Mouse (Mus musculus) midbrain, embryonic 13.5 days (tissue): ENCODE measurements around the gene Tdgf1. TPM values are rescaled to one million over a fixed set of nuclear protein-coding genes. Genes with fewer than 3 reads are reported as not detected.

Experiments used
- ATAC-seq: fragments of 200-750 bp; cut with Nextera tagmentation; 2 replicates; pipeline ENCODE4 v1.8.0; 2017; ENCODE audit warnings: mild to moderate bottlenecking, moderate TSS enrichment, moderate library complexity
- H3K27ac ChIP-seq: fragments of 300-500 bp; sonication (generic); 2 replicates; pipeline ENCODE4 v1.5.1; 2015; ENCODE audit warnings: inconsistent platforms, mild to moderate bottlenecking, moderate library complexity
- H3K27me3 ChIP-seq: fragments of 300-500 bp; sonication (generic); 2 replicates; pipeline ENCODE4 v1.6.1; 2015; ENCODE audit warnings: mild to moderate bottlenecking, inconsistent platforms
- H3K36me3 ChIP-seq: fragments of 300-500 bp; sonication (generic); 2 replicates; pipeline ENCODE4 v1.6.1; 2015; ENCODE audit warnings: mild to moderate bottlenecking, inconsistent platforms
- H3K4me1 ChIP-seq: fragments of 300-500 bp; sonication (generic); replicated peaks from 2 replicates; pipeline ENCODE4 v1.6.1; 2015; ENCODE audit warnings: inconsistent platforms
- H3K4me2 ChIP-seq: fragments of 300-500 bp; sonication (generic); replicated peaks from 2 replicates; pipeline ENCODE4 v1.6.1; 2015; ENCODE audit warnings: moderate library complexity, mild to moderate bottlenecking, inconsistent platforms
- H3K4me3 ChIP-seq: fragments of 300-500 bp; sonication (generic); replicated peaks from 2 replicates; pipeline ENCODE4 v1.5.1; 2015; ENCODE audit warnings: mild to moderate bottlenecking, inconsistent platforms
- H3K9ac ChIP-seq: fragments of 300-500 bp; sonication (generic); replicated peaks from 2 replicates; pipeline ENCODE4 v1.6.1; 2015; ENCODE audit warnings: mild to moderate bottlenecking, inconsistent platforms
- H3K9me3 ChIP-seq: fragments of 300-500 bp; sonication (generic); 2 replicates; pipeline ENCODE4 v1.6.1; 2016; ENCODE audit warnings: mild to moderate bottlenecking, inconsistent platforms
- WGBS: fragments of 180-500 bp; shearing (Covaris S2); methylation state at CpG from one replicate; pipeline ENCODE4 v1.1.7; 2015; 5-methylcytosine and 5-hydroxymethylcytosine counted together
- polyA plus RNA-seq: library from polyadenylated mRNA; unstranded; fragments of >200 nt; fragmentation: Nextera tagmentation; extraction: Ambion mirVana; gene quantifications from 2 replicates; pipeline ENCODE4 v1.2.1, GENCODE M21; 2015

Tdgf1 gene
- polyA plus RNA-seq, 1 experiment from 2014 or later, result not detected

DNA sequence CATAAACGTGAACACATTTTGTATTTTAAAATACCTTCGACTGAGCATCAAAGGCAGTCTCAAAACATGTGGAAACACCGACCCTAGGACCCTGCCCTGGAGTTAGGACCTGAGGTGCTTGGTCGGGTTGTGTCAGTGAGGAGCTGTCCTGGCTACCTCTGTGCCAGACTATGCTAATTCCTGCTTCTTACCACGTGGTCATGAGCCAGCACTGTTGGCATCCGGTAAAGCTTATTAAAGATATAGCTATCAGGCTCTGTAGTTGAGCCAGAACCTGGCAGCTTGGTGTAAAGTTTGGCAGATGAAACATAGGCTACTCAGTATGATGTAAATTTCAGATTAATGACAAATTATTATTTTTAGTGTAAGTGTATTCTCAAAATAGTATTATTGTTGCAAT lies 6.4 kb upstream of the Tdgf1 start:
- 60% methylated on average over 6 of the region's 6 CpGs for WGBS
- Histone ChIP-seq H3K4me1 (peaks cover 16% of the 10 kb centered on the region), H3K4me2 (no peak overlapping the region), H3K27ac (no peak overlapping the region), H3K9ac (no peak overlapping the region), H3K36me3 (no peaks in the 10 kb centered on the region), H3K27me3 (peaks cover 26% of the 10 kb centered on the region), H3K4me3 (no peak overlapping the region), H3K9me3 (no peaks in the 10 kb centered on the region)
- ATAC-seq, result no peak

DNA sequence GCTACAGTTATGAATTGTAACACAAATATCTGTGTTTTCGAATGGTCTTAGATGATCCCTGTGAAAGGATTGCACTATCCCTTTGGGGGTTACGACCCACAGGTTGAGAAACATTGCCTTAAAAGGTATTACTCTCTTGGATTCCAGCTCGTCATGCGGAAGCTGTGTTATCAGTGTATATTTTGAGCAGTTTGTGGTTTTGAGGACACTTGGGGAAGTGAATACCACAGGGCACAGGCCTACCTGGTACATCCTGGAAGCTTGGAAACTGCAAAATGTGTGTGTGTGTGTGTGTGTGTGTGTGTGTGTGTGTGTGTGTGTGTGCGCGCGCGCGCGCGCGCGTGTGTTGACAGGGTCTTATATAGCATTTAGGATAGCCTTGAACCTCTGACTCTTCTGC lies 5.9 kb upstream of the Tdgf1 start:
- Histone ChIP-seq H3K4me3 (no peak overlapping the region), H3K4me2 (no peak overlapping the region), H3K4me1 (peaks cover 22% of the 10 kb centered on the region), H3K9me3 (no peaks in the 10 kb centered on the region), H3K9ac (no peak overlapping the region), H3K27me3 (peaks cover 31% of the 10 kb centered on the region), H3K27ac (no peak overlapping the region), H3K36me3 (no peaks in the 10 kb centered on the region)
- ATAC-seq, result no peak
- WGBS, result 89% methylated on average over 13 of the region's 13 CpGs

DNA sequence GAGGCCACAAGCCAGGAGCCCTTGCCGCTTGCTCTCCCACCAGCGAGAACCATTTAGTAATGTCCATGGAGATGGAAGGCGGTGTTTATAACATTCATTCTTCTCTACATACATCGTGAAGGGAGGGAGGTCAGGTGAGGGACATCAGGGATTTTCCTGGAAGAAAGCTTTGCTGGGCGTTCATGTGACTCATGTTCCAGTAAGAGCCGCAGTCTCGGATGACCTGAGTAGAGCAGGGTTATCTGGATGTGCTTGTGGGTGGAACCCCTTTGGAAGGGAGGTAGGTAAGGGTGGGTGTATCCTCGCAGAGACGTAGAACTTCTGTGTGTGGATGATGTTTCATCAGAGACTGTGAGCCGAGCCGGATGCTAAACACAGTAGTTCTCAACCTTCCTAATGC lies 5.4 kb upstream of the Tdgf1 start, which contains the start of gene Lrrc2:
Gene Lrrc2 (plus strand): TSS at position 149 of the 400 bp plus-strand sequence.
- WGBS, result 93% methylated on average over 11 of the region's 11 CpGs
- Histone ChIP-seq H3K27me3 (peaks cover 35% of the 10 kb centered on the region), H3K4me1 (peaks cover 26% of the 10 kb centered on the region), H3K9ac (no peak within 1 kb of the TSS), H3K36me3 (no peaks in the 10 kb centered on the region), H3K4me2 (no peak within 1 kb of the TSS), H3K27ac (no peak within 1 kb of the TSS), H3K9me3 (no peaks in the 10 kb centered on the region), H3K4me3 (no peak within 1 kb of the TSS)
- ATAC-seq, result no peak

DNA sequence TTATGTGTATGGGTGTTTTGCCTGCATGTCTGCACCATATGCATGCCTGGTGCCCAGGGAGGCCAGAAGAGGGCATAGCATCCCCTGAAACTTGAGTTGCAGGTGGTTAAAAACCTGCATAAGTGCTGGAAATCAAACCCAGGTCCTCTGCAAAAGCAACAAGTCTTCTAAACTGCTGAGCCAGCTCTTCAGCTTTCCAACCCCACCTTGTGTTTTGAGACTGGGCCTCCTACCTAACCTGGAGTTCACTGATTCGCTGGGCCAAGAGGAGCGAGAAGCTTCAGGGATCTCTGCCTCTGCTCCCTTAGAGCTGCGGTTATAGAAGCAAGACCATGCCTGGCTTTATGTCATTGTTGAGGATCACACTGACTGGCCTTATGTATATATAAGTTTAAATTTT lies 4.2 kb upstream of the Tdgf1 start:
- peaks cover 28% of the 10 kb centered on the region for H3K4me1 ChIP-seq
- no peak overlapping the region for H3K4me2 ChIP-seq
- no peak overlapping the region for H3K9ac ChIP-seq
- H3K4me3 ChIP-seq, result no peak overlapping the region
- peaks cover 48% of the 10 kb centered on the region for H3K27me3 ChIP-seq
- no peaks in the 10 kb centered on the region for H3K9me3 ChIP-seq
- no peak for ATAC-seq
- H3K36me3 ChIP-seq, result no peaks in the 10 kb centered on the region
- WGBS, result 92% methylated on average over 3 of the region's 3 CpGs
- no peak overlapping the region for H3K27ac ChIP-seq

DNA sequence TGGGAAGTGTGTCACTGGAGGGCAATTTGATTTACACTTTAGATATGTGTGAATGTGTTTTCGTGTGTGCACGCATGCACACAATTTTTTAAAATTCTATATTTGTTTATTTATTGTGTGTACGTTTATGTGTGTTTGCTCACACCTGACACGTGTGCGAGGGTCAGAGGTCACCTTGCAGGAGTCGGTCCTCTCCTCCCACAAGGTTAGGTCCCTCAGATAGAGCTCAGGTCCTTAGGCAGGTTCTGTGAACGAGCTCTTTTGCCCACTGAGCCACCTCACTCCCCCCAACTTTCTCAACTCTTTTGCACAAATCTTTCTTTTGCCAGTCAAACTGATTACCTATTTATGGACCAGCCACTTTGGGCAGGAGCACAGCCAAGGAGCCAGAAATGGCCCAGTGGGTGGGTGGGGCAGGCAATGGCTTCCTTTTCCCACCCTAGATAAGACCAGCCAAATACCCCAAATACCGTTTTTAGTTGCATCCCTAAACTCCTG lies 2.9 kb upstream of the Tdgf1 start:
- no peak for ATAC-seq
- peaks cover 17% of the 10 kb centered on the region for H3K4me1 ChIP-seq
- no peaks in the 10 kb centered on the region for H3K9me3 ChIP-seq
- peaks cover 61% of the 10 kb centered on the region for H3K27me3 ChIP-seq
- H3K4me2 ChIP-seq, result no peak overlapping the region
- H3K27ac ChIP-seq, result no peak overlapping the region
- H3K4me3 ChIP-seq, result no peak overlapping the region
- H3K9ac ChIP-seq, result no peak overlapping the region
- WGBS, result 66% methylated on average over 8 of the region's 8 CpGs
- H3K36me3 ChIP-seq, result no peaks in the 10 kb centered on the region

DNA sequence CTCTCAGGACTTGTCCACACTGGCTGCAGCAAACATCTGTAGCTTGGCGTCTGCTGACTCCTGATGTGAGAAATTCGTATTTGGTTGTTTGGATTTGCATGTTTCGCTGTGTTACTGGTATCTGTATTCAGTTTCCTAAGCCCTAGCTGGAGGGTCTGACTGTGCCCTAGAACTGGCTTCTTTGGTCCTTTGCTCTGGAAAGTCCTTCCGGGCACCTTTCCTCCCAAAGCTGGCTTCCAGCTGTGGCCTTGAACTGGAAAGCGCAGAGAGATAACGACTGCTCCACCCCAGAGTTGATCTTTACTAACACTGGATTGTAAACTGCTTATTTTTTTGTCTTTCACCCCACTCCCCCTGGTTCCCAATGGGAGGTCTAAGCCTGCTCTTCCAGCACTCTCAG lies 1.9 kb upstream of the Tdgf1 start:
- Histone ChIP-seq H3K4me3 (no peak overlapping the region), H3K27me3 (peaks cover 60% of the 10 kb centered on the region), H3K27ac (no peak overlapping the region), H3K36me3 (no peaks in the 10 kb centered on the region), H3K9ac (no peak overlapping the region), H3K9me3 (no peaks in the 10 kb centered on the region), H3K4me2 (no peak overlapping the region), H3K4me1 (peaks cover 17% of the 10 kb centered on the region)
- 20% methylated on average over 6 of the region's 6 CpGs for WGBS
- ATAC-seq, result no peak

DNA sequence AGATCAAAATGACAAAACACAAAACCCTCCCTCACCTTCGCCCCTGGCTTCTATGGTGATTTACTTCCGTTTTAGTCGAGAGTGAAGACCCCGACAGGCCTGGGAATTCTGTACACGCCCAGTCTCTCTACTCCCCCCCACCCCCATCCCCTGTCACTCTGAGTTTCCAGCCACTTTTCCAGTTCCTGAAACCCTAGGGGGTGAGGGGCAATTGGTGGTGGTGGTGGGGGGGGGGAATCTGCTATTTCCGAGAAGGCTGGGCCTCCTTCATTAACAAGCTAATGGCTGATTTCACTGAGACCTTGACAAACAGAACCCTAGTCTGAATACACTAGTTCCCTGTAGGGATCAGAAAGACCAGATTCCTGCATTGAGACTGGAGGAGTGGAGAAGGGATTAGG lies 1.3 kb upstream of the Tdgf1 start:
- Histone ChIP-seq H3K9me3 (no peaks in the 10 kb centered on the region), H3K36me3 (no peaks in the 10 kb centered on the region), H3K27ac (no peak overlapping the region), H3K9ac (no peak overlapping the region), H3K4me1 (peaks cover 17% of the 10 kb centered on the region), H3K27me3 (peaks cover 54% of the 10 kb centered on the region), H3K4me3 (no peak overlapping the region), H3K4me2 (peak overlapping the region; percentile 28)
- ATAC-seq, result no peak; the same call in 1 of the 2 replicates
- 2% methylated on average over 6 of the region's 6 CpGs for WGBS

DNA sequence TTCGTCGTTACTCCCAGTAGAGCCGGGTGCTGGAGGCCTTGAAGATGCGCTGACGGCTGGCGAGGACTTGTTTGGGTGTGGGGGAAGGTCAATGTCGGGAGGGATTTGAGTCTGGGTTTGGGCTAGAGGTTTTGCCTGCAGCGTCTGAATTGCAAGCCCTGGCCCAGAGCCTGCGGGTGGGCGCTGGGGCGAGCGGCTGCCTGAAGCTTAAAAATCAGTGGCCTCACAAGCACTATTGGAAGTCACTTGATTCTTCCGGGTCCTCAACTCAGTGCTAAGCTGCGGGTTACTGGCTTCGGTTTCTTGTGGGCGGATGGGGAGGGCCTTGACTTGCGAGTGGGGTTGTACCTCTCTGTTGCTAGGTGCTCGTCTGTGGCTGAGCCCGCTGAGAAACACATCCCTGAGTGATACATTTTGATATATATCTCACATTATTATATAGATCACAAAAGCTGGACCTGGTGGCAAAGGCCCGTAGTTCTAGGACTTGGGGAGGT lies 638 bp upstream of the Tdgf1 start:
- ATAC-seq, result no peak
- Histone ChIP-seq H3K9me3 (no peaks in the 10 kb centered on the region), H3K4me3 (no peak overlapping the region), H3K36me3 (no peaks in the 10 kb centered on the region), H3K27ac (no peak overlapping the region), H3K4me2 (peak overlapping the region; percentile 28), H3K27me3 (peaks cover 49% of the 10 kb centered on the region), H3K4me1 (peaks cover 17% of the 10 kb centered on the region), H3K9ac (no peak overlapping the region)
- WGBS, result 7% methylated on average over 20 of the region's 20 CpGs

DNA sequence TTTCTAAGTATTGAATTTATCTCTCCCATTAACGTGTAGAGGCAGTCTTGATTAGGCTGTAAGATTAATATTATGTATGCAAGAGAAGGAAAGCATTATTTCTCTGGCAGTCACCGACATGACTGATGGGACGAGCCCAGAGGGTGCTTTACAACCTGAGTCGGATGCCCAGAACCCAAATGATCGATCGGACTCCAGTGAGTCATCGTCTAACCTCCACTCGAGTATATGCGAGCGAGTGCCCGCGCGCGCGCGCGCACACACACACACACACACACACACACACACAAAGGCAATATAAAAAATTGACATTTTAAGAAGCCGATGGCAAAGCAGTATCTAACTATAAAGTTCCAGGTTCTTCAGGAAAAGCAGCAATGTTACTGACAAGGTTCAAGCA lies 615 bp downstream of the Tdgf1 start:
- Histone ChIP-seq H3K9ac (no peak overlapping the region), H3K27ac (no peak overlapping the region), H3K36me3 (no peaks in the 10 kb centered on the region), H3K9me3 (no peaks in the 10 kb centered on the region), H3K4me3 (no peak overlapping the region), H3K4me1 (peaks cover 17% of the 10 kb centered on the region), H3K4me2 (no peak overlapping the region), H3K27me3 (peaks cover 46% of the 10 kb centered on the region)
- 30% methylated on average over 18 of the region's 18 CpGs for WGBS
- no peak for ATAC-seq

DNA sequence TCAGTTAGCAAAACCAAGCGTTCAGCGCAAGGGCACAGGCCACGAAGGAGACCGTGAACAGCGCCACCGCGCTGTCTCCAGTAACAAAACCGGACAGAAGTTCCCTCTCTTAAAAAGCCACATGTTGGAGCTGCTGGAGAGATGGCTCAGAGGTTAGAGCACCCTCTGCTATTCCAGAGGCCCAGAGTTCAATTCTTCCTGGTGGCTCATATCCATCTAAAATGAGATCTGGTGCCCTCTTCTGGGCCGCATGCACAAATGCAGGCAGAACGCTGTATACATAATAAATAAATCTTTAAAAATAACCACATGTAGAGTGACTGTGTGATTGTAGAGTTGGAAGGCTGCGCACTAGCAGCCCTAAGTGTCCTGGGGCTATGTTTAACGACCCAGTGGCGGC lies 1.7 kb downstream of the Tdgf1 start:
- H3K9ac ChIP-seq, result no peak overlapping the region
- WGBS, result 34% methylated on average over 13 of the region's 13 CpGs
- no peak overlapping the region for H3K4me2 ChIP-seq
- no peaks in the 10 kb centered on the region for H3K9me3 ChIP-seq
- no peak overlapping the region for H3K27ac ChIP-seq
- H3K36me3 ChIP-seq, result no peaks in the 10 kb centered on the region
- peaks cover 17% of the 10 kb centered on the region for H3K4me1 ChIP-seq
- ATAC-seq, result no peak
- peaks cover 43% of the 10 kb centered on the region for H3K27me3 ChIP-seq
- H3K4me3 ChIP-seq, result no peak overlapping the region

DNA sequence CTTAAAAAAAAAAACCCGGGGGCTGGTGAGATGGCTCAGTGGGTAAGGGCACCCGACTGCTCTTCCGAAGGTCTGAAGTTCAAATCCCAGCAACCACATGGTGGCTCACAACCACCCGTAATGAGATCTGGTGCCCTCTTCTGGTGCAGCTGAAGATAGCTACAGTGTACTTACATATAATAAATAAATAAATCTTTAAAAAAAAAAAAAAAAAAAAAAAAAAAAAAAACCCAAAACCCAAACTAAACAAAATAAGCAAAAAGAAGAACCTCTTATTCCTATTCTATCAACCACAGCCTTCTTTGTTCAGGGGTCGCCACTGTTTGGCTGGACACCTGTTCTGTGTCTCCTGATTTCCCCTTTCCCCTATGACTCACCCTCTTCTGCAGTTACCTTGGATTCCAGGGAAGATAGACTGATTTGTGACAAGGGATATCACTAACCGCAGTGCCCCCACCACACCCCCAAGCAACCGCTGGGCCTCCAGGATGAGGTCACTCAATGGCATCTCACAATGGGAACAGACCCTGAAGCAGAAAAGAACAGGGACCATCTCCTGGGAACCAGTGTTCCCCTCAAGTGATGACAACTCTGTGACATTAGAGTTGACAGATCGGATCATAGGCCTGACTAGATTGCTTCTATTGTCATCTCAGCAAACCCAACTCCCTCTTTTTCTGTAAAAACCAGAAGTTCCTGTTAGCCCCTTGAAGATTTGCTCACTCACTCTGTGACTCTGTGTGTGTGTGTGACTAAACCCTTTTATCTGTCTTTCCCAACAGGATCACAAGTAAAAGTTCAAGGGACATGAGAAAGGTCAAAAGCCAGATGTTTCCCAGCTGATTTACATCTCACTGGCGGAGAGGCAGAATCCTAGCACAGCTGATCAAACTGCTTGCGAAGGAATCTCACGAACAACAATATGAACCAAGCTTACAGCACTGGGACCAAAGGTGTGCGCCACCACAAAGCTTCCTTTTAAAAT lies 8.2 kb downstream of the Tdgf1 start:
- no peak overlapping the region for H3K9ac ChIP-seq
- H3K27ac ChIP-seq, result no peak overlapping the region
- H3K27me3 ChIP-seq, result no peaks in the 10 kb centered on the region
- no peaks in the 10 kb centered on the region for H3K36me3 ChIP-seq
- WGBS, result 68% methylated on average over 12 of the region's 12 CpGs
- no peaks in the 10 kb centered on the region for H3K4me1 ChIP-seq
- no peak overlapping the region for H3K4me3 ChIP-seq
- ATAC-seq, result no peak
- no peaks in the 10 kb centered on the region for H3K9me3 ChIP-seq
- H3K4me2 ChIP-seq, result no peak overlapping the region

DNA sequence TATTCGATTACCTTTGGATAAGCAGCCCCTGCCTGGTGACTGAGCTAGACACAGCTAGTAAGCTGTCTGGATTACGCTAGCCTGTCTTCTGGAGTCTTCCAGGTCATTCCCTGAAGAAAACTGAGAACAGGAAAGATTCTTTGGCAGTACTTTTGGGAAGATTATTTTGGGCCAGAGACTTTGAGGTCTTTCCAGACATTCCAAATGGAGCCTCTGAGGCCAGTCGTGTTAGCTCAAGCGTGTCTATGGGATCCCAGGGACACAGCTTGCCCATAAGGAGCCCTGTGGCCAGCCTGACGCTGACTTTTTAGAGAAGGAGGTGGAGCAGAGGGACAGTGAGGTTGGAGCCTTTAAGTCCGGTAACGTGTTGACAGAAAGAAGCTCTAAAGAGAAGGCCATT lies 10.0 kb downstream of the Tdgf1 start:
- WGBS, result 87% methylated on average over 7 of the region's 7 CpGs
- ATAC-seq, result no peak
- H3K4me3 ChIP-seq, result no peak overlapping the region
- H3K4me2 ChIP-seq, result no peak overlapping the region
- H3K27ac ChIP-seq, result no peak overlapping the region
- H3K9ac ChIP-seq, result no peak overlapping the region
- no peaks in the 10 kb centered on the region for H3K27me3 ChIP-seq
- no peaks in the 10 kb centered on the region for H3K4me1 ChIP-seq
- no peaks in the 10 kb centered on the region for H3K9me3 ChIP-seq
- no peaks in the 10 kb centered on the region for H3K36me3 ChIP-seq
